Mouse (Mus musculus) embryonic fibroblast, embryonic 13.5 days (primary cell): ENCODE measurements around the gene Gdpd3. TPM values are rescaled to one million over a fixed set of nuclear protein-coding genes. Genes with fewer than 3 reads are reported as not detected.
A peak's percentile ranks its signal among the peaks of the same experiment; 100 is the strongest.
"Not testable (repeated sequence)": the region's sequence is repeated elsewhere in the genome, so short reads cannot be mapped to it uniquely, and the experiment has no call there.

Experiments
- H3K27ac ChIP-seq: 2 replicates; pipeline ENCODE4 v1.5.1; 2012; ENCODE audit warnings: low read length, control low read depth, inconsistent platforms; ENCODE audit not compliant: insufficient read depth
- H3K4me1 ChIP-seq: 2 replicates; pipeline ENCODE4 v1.6.1; 2011; ENCODE audit warnings: low read length; ENCODE audit not compliant: control insufficient read depth, insufficient read depth
- H3K4me3 ChIP-seq: 2 replicates; pipeline ENCODE4 v1.5.1; 2011; ENCODE audit warnings: mild to moderate bottlenecking, control low read depth, low read length; ENCODE audit not compliant: insufficient read depth
- CTCF ChIP-seq: IDR thresholded peaks from 2 replicates; pipeline ENCODE4 v1.5.1; 2011; ENCODE audit warnings: mild to moderate bottlenecking, control low read depth, low read length, moderate library complexity, borderline replicate concordance; ENCODE audit not compliant: insufficient read depth
- POLR2A ChIP-seq: IDR thresholded peaks from 2 replicates; pipeline ENCODE4 v1.6.1; 2011; ENCODE audit warnings: low read depth, mild to moderate bottlenecking, control low read depth, low read length, moderate library complexity
- polyA plus RNA-seq: library from polyadenylated mRNA; stranded (reverse); fragments of >200 nt; gene quantifications from 2 replicates; pipeline ENCODE4 v1.2.4, GENCODE M21; 2011; ENCODE audit warnings: low read depth; ENCODE audit not compliant: missing spikeins, insufficient read length

The Gdpd3 gene
- polyA plus RNA-seq = 2.8 and 3.6 TPM in 2 replicates

DNA sequence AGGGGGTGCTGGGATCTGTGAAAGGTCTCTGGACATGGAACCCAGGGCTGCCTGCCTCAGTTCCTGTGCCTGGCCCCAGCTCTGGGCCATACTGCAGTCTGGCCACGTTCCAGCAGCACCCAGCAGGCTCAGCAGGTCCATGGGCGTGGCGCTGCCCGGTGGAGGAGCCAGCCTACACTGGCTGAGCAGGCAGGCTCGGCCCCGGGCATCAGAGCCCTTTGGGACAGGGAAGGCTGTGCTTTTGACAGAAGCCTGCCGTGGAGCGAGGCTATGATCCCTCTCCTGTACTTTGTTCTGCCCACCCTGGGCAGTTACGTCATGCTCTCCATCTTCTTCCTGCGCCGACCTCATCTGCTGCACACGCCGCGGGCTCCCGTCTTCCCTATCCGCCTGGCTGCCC lies at the start of gene Gdpd3:
TSS of gene Gdpd3 (plus strand) at position 134 of the 400 bp plus-strand sequence.
- H3K27ac ChIP-seq = no peak within 1 kb of the TSS
- peaks cover 1% of the 10 kb centered on the region; the same call in 1 of the 2 replicates for H3K4me1 ChIP-seq
- H3K4me3 ChIP-seq = no peak within 1 kb of the TSS
- TF ChIP-seq CTCF = no peak
- TF ChIP-seq POLR2A = no peak

DNA sequence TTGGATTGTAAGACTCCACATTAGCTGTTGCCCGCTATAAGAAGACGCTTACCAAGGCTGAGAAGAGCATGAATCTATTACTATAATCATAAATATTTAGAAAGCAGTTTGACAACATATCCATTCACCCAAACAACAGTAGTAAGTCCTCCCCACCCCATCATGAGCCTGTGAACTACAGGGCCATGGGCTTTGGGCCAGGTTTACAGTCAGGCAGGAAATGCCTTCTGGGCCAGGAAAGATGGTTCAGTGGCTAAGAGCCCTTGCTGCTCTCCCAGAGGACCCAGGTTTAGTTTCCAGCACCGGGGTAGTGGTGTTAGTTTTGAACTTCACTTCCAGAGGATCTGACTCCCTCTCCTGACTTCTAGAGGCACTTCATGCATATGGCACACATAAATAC lies 48.6 kb upstream of the Gdpd3 start:
- no peak for TF ChIP-seq CTCF
- TF ChIP-seq POLR2A = no peak
- no peak overlapping the region for H3K27ac ChIP-seq
- H3K4me1 ChIP-seq = no peaks in the 10 kb centered on the region
- no peak overlapping the region for H3K4me3 ChIP-seq

DNA sequence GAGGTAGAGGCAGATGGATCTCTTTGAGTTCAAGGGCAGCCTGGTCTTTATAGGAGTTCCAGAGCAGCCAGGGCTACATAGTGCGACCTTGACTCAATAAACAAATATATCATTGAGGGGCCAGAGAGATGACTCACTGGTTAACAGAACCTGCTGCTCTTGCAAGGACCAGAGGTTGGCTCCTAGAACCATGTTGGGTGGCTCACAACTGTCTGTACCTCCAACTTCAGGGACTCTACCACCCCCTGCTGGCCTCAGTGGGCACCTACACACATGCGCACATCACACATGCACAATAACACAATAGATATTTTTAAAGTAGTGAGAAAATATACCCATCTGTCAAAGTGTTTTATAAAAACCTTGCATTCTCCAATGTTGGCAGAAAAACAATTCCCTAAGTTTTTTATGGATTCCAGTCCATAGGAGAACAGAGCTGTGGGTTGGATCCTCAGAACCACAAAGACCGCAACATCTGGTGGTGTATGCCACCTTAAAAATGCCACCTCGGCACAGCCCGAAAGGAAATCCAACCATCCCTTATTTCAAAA lies 47.3 kb upstream of the Gdpd3 start:
- TF ChIP-seq POLR2A = no peak
- TF ChIP-seq CTCF = peak; percentile 24; the same call in 1 of the 2 replicates
- Histone ChIP-seq H3K4me3 (no peak overlapping the region), H3K4me1 (no peaks in the 10 kb centered on the region), H3K27ac (no peak overlapping the region)

DNA sequence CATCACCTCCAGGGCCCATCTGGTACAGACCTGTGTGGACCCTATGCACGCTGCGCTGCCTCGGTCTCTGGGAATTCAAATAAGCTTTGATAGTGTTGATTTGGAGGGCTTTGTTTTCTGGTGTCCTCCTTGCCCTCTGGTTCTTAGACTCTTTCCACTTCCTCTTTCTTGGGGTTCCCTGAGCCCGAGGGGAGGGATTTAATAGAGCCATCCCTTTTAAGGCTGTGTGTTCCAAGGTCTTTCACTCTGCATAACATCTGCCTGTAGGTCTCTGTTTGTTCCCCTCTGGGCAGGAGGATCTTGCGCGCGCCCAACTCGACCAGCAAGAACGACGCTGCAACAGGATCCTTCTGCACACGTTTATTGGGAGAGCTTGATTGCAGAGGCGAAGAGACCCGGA lies 44.5 kb upstream of the Gdpd3 start:
- Histone ChIP-seq H3K27ac (no peak overlapping the region), H3K4me3 (no peak overlapping the region), H3K4me1 (no peaks in the 10 kb centered on the region)
- TF ChIP-seq POLR2A (no peak), CTCF (no peak)

DNA sequence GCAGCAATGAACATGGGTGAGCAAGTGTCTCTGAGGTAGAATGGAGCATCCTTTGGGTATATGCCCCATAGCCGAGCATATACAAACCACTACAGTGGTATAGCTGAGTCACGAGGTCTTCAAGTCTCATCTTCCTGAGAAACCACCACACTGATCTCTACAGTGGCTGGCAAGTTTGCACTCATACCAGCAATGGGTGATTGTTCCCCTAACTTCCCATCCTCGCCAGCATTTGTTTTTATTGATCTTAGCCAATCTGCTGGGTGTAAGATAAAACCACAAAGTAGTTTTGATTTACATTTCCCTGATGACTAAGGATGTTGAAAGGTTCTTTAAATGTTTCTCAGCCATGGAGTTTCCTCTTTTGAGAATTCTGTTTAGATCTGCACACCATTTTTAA lies 41.1 kb upstream of the Gdpd3 start:
- H3K27ac ChIP-seq = no peak overlapping the region
- H3K4me1 ChIP-seq = no peaks in the 10 kb centered on the region
- TF ChIP-seq CTCF (no peak), POLR2A (no peak)
- H3K4me3 ChIP-seq = no peak overlapping the region

DNA sequence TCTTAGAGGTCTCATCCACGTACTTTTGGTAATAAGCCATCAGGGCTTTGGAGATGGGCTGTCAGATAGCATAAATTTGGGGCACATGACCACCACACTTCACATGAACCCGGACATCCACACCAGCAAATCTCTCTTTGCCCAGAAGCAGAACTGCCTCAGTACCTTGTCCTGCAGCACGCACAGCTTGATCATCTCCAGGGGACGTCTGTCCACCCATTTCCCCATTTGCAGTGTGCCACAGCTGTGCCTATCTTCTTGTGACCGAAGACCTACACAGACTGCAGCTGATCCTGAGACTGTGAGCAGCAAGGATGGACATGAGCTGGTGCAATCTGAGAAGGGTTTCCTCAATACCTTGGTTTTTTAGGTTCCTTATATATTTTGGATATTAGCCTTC lies 40.5 kb upstream of the Gdpd3 start:
- H3K27ac ChIP-seq = no peak overlapping the region
- no peaks in the 10 kb centered on the region for H3K4me1 ChIP-seq
- H3K4me3 ChIP-seq = no peak overlapping the region
- no peak for TF ChIP-seq CTCF
- no peak for TF ChIP-seq POLR2A

DNA sequence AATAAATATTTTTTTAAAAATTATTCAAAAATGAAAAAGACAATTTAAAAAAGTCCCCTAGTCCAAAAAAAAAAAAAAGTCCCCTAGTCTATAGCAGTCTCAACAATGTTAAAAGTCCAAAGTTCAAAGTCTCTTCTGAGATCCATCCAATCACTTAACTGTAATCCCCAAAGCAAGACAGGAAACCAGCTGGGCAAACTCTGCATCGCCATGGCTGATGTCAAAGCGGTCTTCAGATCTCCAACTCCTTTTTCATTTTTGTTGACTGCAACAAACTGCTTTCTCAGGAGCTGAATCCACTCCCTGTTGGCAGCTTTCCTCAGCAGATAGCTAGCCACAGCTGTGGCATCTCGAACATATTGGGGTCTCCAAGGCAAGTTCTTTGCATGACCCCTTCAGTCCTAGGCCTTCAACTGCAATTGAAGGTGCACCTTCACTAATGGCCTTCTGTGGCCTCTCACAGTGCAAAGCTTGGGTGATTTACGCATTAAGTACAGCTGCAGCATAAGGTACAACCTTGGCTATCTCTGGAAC lies 35.8 kb upstream of the Gdpd3 start:
- H3K27ac ChIP-seq, H3K4me1 ChIP-seq, H3K4me3 ChIP-seq: not testable (repeated sequence)

DNA sequence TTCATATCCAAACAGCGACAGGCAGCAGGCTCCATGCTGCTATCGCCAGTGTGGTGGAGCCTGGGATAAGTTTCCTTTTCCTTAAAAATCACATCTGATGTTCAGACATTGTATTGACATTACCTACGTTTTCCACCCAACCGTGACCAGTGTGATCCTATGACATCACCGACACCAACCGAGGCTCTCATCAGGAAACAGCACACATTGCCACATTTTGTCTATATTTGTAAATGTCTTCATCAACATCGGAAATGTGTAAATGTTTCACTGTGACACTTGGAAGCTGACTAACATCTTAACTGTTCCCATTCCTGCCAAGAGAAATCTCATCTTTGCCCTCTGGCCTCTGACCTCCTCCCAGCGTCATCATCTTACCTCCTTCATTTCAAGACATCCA lies 30.0 kb upstream of the Gdpd3 start:
- TF ChIP-seq POLR2A (no peak), CTCF (no peak)
- Histone ChIP-seq H3K4me3 (no peak overlapping the region), H3K4me1 (no peaks in the 10 kb centered on the region), H3K27ac (no peak overlapping the region)

DNA sequence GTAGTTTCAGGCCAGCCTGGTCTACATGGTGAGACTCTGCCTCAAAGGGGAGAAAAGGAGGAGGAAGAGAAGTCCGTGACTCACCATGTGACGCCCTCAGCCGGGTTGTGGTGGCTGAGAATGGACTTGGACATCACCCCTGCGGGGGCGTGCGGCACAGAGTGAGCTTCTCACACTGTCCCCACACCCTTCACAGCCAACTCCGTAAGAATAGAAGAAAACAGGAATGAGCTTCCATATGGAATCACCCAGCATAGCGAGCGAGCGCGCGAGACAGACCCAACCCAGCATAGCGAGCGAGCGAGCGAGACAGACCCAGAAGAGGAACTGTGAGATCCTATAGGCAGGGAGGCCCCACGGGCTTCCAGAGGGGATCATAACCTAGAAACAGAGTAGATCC lies 26.6 kb upstream of the Gdpd3 start:
- H3K4me1 ChIP-seq = no peaks in the 10 kb centered on the region
- TF ChIP-seq CTCF (no peak), POLR2A (no peak)
- H3K4me3 ChIP-seq = no peak overlapping the region
- H3K27ac ChIP-seq = no peak overlapping the region

DNA sequence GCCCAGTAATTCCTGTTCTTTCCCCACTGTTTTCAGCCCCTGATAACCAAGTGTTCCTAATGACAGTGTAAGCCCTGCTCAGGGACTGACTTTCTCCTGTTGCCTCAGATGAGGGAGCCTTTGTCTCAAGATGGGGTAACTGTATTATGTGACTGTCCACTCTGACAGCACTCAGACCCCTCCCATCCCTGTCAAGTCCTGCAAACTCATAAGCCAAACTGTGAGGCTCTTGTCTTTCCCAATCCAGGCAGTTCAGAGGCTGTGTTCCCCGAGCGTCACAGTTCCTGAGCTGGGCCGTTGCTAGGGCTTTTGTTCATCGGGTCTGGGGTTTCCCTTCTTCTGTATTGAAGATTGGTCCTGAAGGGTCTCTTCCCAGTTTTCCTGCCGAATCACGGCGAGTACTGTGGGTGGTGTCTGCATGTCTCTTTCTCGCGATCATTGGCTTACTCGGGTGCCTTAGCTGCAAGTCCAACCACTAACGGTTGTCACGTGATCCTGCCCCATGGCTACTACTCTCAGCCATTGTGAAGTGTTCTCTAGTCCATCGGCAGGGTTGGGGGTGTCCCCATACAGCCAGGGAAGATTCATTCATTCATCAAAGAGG lies 25.9 kb upstream of the Gdpd3 start:
- Histone ChIP-seq H3K4me1 (no peaks in the 10 kb centered on the region), H3K4me3 (no peak overlapping the region), H3K27ac (no peak overlapping the region)
- no peak for TF ChIP-seq CTCF
- no peak for TF ChIP-seq POLR2A

DNA sequence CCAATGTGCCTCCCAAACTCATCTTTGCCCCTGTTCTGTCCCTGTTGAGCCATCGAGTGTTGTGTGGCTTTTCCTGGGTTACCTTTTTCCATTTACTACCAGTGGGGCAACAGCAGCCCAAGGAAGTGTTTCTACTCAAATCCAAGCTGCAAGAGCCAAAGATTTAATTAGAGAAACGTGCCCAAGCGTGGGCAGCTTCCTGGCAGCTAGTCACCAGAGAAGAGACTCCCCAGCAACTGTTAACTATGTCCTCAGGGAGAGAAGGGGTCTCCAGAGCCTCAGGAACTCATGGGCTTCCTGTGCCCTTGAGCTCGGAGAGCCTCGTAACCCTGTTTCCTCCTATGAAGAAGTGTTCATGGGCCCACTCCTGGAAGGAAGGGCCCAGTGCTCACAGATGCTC lies 25.2 kb upstream of the Gdpd3 start:
- no peak overlapping the region for H3K4me3 ChIP-seq
- no peak for TF ChIP-seq CTCF
- TF ChIP-seq POLR2A = no peak
- H3K4me1 ChIP-seq = no peaks in the 10 kb centered on the region
- no peak overlapping the region for H3K27ac ChIP-seq
